Mouse (Mus musculus) T-helper 17 cell (primary cell): ENCODE results near the gene Rbm41.

Source experiments
- in situ Hi-C, 2 experiments: fragments of 300-600 bp; cut with MboI, MseI; formaldehyde crosslinking; loops; 1 replicate in 1 of 2; 2 replicates in 1 of 2; pipeline ENCODE4 v1.15.1; 2025; ENCODE audit warnings: high pct_unique_total_duplicates in 2 of 2

Gene Rbm41

DNA sequence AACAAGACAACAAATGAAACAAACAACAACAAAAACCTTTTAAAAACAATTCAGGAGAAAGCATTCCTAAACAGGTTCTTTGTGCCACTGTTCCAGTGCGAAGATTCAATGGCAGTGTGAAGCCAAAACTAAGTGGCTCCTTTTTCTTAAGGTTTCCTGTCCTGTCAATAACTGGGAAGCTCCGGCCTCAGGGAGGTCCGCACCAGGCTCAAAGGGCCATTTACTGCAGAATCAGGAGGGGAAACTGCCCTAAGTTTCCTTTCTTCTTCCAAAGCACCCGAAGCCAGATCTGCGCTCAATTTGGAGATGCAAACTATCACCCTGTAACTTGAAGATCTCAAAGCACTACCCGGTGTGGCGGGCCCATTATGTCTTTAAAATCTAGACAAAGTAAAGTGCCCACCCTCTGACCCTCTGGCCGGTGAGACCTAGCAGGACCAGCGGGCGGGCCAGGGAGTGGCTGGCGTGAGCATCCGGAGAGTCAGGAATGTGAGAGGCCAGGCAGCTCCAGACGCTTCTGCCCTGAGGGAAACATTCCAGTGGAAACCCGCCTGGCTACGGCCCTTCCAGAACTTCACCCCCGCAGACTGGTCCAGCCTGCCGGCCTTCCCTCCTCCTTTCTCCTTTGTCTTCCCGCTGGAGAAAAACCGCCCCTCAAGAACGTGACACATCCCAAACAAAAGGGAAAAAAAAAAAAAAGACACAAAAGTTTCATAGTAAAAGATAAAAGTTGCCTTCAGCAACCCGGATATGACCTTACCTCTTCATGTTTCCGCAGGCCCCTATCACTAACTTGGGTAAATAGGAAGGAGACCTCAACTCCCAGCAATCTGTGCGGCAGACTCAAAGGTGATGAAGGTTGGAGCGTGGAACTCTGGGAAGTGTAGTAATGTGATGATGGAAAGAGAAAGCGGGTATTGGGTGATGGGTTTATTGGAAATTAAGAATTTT lies at the start of gene Rbm41:
Rbm41 (minus strand) TSS at position 856 of the 951 bp plus-strand sequence.
- in situ Hi-C loops: no loop called here

DNA sequence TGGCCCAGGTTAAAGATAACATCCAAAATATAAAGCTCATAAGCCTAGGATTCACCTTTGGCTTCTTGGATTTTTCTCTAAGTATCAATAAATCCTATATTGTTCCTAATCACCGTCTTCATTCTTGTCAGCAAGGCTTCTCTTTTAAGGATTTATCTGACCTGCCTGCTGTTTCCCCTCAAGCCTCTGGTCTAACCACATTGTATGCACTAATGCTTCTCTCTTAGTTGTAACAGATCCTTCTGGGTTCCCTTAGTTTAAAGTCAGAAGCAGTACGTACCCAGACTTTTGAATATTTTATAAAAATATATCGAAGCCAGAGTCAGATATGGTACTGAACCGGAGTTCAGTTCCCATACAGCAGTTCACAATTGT lies 283 bp upstream of the Rbm41 start:
- in situ Hi-C loops: no loop called here

DNA sequence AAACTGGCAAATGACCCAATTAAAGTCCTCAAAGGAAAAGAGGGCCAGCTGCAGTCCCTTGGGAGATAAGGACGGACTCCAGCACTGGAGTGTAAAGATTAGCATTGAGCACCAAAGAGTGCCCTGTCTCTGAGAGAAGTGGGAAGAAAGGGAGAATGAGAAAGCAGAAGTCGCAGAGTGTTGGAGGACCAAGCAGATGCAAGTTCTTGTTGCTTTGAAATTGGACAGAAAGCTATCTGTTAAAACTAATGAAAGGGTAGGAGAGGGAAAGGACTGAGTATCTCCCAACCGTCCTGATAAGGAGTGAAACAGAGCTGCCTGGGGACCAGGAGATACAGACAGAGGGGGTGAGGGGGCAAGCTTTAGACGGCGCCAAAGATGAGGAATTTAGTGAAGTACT lies 16.3 kb downstream of the Rbm41 start:
- in situ Hi-C loops: no loop called here

DNA sequence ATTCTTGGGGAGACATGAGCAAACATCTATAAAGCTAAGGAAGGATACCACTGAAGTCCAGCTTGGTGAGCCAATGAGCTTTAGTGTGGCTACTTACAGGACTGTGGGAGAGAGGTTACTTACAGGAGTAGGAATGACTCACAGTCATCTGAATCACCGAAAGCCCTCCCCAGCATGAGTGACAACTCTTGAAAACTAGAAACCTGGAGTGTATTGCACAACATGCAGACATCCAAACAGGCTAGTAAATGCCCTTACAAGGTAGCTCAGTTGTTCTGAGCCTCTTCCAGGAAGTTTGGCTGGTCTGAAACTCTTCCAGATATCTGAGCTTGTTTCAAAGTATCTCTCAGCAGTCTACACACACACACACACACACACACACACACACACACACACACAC lies 64.9 kb downstream of the Rbm41 start:
- in situ Hi-C loops: loop anchor here in 1 of 2 experiments (10.0 kb wide), 1 partner anchor 429 kb away; no protein-coding TSS in a partner anchor

DNA sequence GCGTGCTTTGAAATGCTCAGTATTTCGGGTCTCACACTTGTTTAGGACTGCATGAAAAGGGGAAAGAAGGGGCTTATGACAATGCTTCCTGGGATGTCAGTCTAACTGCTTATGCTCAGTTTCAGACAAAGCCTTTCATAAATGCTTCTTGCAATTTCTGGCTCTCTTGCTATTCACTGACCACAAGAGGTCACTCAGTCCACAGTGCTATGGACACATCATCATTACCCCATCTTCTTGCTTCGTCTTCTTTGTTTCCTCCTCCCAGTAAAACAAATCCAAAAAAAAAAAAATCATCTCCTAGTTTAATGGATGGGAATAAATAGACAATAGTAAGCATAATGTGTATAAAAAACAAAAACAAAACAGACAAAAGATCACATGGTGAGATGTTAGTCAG lies 65.9 kb downstream of the Rbm41 start:
- in situ Hi-C loops: loop anchor here in 1 of 2 experiments (10.0 kb wide), 1 partner anchor 428 kb away; no protein-coding TSS in a partner anchor

DNA sequence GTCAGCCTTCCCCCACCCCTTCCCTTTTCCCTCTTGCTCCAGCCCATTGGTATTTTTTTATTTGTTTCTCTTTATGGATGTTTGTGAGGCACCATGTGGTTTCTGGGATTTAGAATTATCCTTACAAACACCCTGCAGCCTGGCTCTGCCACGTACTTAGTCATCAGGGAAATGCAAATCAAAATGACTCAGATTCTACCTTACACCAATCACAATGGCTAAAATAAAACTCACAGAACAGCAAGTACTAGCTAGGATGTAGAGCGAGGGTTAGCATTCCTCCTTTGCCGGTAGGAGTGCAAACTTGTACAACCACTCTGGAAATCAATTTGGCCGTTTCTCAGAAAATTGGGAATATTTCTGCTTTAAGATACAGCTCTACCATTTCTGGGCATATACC lies 77.8 kb downstream of the Rbm41 start:
- in situ Hi-C loops: no loop called here

DNA sequence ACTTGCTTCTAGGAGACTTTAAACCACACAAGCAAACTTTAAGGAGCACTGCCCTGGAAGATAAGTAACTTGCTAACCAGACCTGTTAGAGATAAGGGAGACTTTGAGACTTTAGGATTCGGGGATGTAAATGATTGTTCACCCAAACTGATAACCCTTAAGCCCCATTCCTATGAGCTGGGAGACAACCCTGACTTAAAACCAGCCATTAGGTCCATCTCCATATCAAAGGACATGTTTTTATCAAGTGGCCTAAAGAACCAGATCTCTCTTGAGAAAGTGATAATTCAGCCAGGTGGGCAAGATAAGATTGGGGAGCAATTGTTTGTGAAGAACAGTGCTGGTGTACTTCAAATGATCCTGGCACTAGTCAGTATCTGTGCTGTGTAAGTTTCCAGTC lies 107.0 kb downstream of the Rbm41 start:
- in situ Hi-C loops: no loop called here

DNA sequence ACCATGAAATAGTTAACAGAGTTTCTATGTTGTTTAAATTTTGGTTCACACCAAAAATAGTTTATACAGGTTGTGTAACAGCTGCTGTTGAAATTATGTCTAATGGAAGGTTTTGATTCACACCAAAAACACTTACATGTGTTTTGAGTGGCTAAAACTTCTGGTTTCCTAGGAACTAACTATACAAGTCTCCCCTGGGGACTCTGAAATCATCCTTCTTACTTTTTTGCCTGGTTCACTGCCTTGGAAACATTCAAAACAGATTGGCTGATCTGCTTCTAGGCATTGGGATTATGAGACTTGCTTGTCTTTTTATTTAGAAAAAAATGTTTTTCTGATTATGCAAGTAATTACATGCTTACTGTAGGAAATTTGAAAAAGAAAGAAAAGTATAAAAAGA lies 115.2 kb downstream of the Rbm41 start:
- in situ Hi-C loops: no loop called here

DNA sequence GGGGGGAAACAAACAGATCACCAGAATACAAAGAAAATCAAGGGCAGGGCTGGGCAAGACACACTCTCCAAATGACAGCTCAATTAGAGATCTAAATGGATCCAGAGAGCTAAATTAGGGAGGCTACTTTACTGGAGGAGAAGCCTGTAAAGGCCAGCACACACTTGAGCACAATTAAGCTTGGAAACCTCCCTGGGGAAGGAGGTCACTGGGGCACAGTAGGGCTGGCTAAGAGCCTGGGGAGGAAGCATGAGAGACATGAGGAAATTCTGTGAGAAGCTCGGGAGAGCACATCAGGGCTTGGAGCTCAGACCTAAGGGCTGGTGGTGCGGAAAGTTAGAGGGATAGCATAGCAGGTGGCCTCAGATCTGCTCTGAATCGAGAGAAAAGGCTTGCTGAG lies 120.5 kb downstream of the Rbm41 start:
- in situ Hi-C loops: no loop called here

DNA sequence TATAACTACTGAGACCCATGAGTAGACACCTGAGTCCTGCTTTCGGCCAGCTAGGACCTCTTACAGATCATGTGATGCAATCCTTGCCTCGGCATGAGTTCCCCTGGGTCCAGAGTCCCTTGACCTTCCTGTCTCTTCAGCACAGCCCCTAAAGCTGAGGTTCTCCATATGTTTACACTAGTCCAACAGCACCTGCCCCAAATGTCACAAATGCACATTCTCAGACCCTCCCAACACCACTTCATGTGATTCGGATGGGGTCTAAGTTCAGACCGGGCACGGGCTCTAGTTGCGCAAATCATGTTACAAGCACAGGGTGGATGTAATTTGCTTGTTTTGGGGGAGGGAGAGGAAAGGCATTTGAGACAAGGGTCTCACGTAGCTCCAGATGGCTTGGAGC lies 121.3 kb downstream of the Rbm41 start:
- in situ Hi-C loops: no loop called here

DNA sequence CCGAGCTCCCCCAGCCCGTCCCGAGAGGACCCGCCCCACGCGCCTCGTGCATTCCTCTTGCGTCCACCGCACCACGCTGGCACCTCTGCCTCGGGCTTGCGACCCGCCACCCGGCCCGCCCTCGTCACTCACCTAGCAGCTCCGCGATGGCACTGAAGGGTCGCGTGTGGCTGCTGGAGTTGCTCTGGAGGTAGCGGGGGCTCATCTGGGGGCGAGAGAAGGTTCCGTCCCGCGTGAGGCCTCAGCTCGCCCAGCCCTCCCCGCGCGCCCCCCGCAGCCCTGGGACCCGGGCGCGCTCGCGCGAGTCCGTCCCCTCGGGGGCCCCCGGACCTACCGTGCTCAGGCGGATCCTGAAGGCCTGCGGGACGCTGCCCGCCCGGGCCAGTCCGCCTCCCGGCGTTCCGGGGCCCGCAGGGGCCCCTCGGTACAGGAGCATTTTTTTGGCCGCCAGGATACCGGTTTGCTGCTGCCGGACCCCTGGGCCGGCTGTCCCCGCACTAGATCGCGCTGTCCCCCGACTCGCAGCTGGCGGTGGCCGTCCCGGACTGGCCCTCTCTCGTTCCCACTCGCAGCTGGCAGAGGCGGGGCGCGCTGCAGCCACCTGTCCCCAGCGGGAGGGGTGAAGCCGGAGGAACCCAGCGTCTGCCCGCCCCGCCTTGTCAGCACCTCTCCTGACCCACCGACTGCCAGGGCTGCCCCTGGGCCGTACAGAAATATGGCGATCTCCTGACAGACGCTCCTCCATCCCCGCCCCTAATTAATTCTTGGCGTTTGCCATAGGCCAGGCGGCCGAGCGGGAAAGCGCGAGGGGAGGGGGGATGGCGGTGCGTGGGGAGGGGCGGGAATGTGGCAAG lies 127.2 kb downstream of the Rbm41 start, which contains the start of gene Morc4:
Morc4 (minus strand) TSS at position 740 of the 854 bp plus-strand sequence.
- in situ Hi-C loops: no loop called here

DNA sequence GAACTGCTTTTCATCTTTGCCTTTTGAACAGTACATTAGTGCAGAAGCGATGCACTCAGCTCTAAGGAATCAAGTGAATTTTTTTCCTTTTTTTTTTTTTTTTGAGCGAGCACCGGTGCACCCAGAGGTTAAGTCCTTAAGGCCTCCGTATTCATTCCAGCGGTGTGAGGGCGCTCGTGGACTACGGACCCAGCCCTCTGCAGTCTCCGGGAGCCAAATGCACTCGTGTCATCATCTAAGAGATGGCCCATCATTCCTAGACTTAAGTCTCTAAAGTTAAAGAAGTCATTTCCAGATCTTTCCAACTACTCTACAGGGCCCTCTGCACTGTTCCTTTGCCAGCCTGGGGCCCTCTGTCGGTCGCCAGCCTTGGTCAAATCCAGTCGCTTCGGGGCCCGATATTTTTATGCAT lies 128.1 kb downstream of the Rbm41 start:
- in situ Hi-C loops: no loop called here

DNA sequence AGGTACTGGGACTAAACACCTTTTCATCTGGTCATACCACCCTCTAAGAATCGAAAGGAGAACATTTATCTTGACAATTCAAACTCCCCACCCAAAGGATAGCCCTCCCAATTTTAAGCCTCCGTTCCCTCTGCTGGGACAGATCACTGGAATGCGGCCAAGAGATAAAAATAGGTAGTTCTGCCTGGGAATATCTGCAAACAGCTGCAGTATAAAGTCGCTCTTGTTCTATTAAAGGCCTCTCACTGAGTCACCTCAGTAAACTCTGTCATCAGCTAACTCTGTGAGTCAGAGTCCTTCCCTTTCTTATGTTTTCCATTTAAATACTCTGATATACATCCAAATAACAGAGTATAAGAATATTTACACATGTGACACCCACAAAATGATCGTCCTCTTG lies 139.0 kb downstream of the Rbm41 start:
- in situ Hi-C loops: no loop called here

DNA sequence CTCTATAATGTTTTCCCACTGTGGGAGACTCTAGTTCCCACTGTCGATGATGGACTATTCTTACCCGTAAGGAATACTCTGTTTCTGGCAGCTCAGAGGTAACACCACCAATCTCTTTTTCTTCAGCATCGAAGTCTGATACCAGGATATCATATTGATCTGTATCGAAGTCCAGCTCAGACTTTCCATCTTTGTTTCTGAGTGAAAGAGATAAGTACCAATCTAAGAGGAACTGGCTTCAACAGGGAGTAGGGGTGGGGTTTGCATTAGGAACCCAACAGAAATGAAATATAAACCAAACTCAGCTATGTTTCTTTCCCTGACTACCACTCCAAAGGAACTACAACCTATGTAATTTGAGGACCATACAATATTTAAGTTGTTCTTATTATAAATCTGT lies 143.6 kb downstream of the Rbm41 start:
- in situ Hi-C loops: no loop called here

DNA sequence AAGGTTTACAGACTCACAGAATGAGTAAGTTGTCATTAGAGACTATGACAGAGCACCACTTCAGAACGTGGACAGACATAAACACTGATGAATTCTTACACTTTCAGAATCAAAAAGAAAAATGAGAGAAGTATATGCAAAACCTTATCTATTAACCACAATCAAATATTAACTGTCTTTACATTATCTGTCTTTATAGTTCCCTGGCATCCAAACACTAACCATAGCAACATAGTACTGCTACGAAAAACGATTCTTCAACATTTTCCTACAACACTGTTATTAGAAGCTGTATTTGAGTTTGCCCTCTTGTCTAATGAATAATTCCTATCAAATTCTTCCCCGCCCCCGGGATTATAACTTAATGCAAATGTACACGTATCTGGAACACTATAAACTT lies 157.3 kb downstream of the Rbm41 start:
- in situ Hi-C loops: no loop called here
